Mouse (Mus musculus) kidney, adult 2 months (tissue): ENCODE measurements around the gene Tecpr2.

ENCODE experiments used
- CTCF ChIP-seq: fragments of 200-500 bp; conservative IDR thresholded peaks from 2 replicates; pipeline ENCODE4 v1.5.1; 2011; ENCODE audit warnings: low read depth, mild to moderate bottlenecking, control low read depth, low read length, moderate library complexity, mixed read lengths; ENCODE audit not compliant: insufficient read depth, insufficient read length
- POLR2A ChIP-seq: fragments of 200-500 bp; IDR thresholded peaks from one replicate; pipeline ENCODE4 v1.6.1; 2011; ENCODE audit warnings: low read depth, low read length, control low read depth

DNA sequence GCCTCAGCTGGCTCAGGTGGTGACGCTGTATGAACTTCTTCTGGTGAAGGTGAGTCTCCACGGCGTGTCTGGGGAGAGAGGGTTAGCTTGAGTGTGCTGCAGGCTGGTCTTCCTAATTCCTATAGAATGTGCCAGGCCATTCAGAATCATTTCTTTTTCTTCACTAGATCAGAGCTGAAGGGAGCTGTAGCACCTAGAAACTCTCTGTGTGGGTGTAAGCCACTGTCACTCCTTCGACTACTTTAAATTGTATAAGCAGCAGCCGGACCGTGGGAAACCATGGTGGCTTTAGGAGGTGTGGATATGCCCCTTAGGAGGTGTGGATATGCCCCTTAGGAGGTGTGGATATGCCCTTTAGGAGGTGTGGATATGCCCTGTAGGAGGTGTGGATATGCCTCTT, 25.1 kb upstream of the Tecpr2 start:
- TF ChIP-seq CTCF (no peak), POLR2A (no peak)
